In the genomic region with DNA sequence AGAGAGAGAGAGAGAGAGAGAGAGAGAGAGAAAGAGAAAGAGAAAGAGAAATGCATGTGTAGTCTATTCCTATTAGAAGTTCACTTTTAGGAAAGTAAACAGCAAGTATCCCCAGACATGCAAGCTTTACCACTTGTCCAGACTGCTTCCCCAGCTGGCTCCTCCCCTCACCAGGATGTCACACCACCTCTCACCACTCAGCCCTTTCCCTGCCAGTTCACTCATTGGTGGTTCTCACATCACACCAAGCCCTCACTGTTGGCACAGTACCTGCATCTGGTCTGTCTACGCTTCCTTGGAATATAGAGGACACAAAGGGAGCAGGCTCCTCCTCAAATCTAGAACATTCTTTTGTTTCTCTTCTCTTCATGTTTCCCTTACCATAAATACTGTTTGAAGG, we compare ENCODE assay signal across 8 mouse cellular contexts. TPM values are rescaled to one million over a fixed set of nuclear protein-coding genes. Genes with fewer than 3 reads are reported as not detected.
DNase-seq lines count a peak whose midpoint lies in the region; ATAC-seq lines count a peak whose summit lies in the region.

No protein-coding gene starts in this region.

- no peak overlapping the region for H3K4me3 ChIP-seq in liver, embryonic 11.5 days (ENCODE audit: low read depth, low read length)
- H3K4me3 ChIP-seq in heart, embryonic 15.5 days, result no peak overlapping the region

- H3K4me2 ChIP-seq in liver, embryonic 11.5 days, result no peak overlapping the region
- H3K4me2 ChIP-seq in heart, embryonic 15.5 days, result no peak overlapping the region

- H3K9me3 ChIP-seq in liver, embryonic 11.5 days (ENCODE audit: control insufficient read depth, low read length), result no peaks in the 10 kb centered on the region
- no peaks in the 10 kb centered on the region for H3K9me3 ChIP-seq in heart, embryonic 15.5 days (replicated peaks)

- H3K27ac ChIP-seq in liver, embryonic 11.5 days (ENCODE audit: low read depth, low read length), result no peak overlapping the region
- peak overlapping the region; percentile 67 for H3K27ac ChIP-seq in heart, embryonic 15.5 days

- H3K9ac ChIP-seq in liver, embryonic 11.5 days (ENCODE audit: low read depth, low read length), result no peak overlapping the region
- H3K9ac ChIP-seq in heart, embryonic 15.5 days, result no peak overlapping the region

- H3K4me1 ChIP-seq in liver, embryonic 11.5 days (replicated peaks; ENCODE audit: control insufficient read depth, insufficient read depth, low read length), result no peaks in the 10 kb centered on the region
- H3K4me1 ChIP-seq in heart, embryonic 15.5 days (replicated peaks), result peaks cover 71% of the 10 kb centered on the region

- intact Hi-C loops in gastrocnemius, postnatal 14 days (cut with DNase I; ENCODE audit: low total_unique reads), result no loop called here

- WGBS in liver, embryonic 11.5 days, result 72% methylated on average over 1 of the region's 1 CpGs
- 35% methylated on average over 1 of the region's 1 CpGs for WGBS in heart, embryonic 15.5 days

- no peaks in the 10 kb centered on the region for H3K27me3 ChIP-seq in liver, embryonic 11.5 days (replicated peaks; ENCODE audit: control insufficient read depth, insufficient read depth, low read length)
- no peaks in the 10 kb centered on the region for H3K27me3 ChIP-seq in heart, embryonic 15.5 days

- ATAC-seq in liver, embryonic 11.5 days (replicated peaks; ENCODE audit: low FRiP score), result no peak
- no peak; the same call in 1 of the 2 replicates for ATAC-seq in heart, embryonic 15.5 days (replicated peaks; ENCODE audit: insufficient number of reproducible peaks, insufficient read depth, low FRiP score, low read depth)

- H3K36me3 ChIP-seq in liver, embryonic 11.5 days (ENCODE audit: control insufficient read depth, insufficient read depth, low read length), result no peaks in the 10 kb centered on the region
- no peaks in the 10 kb centered on the region for H3K36me3 ChIP-seq in heart, embryonic 15.5 days

- DNase-seq in liver, result peak; percentile 19
- no peak for DNase-seq in liver, embryonic 11.5 days (ENCODE audit: low spot score)
- peak; percentile 42 for DNase-seq in Muller cell, postnatal 12 days (ENCODE audit: inconsistent ontology term)
- peak; percentile 24 for DNase-seq in lung, postnatal 25 days (ENCODE audit: low spot score)
- DNase-seq in gastrocnemius, postnatal 14 days, result no peak
- no peak for DNase-seq in spleen, adult 12 weeks (ENCODE audit: low spot score)
- no peak for DNase-seq in cerebellum, postnatal 4 days (ENCODE audit: low spot score in 2 of 2)

RNA-seq across cellular contexts. Expression of a gene that starts 26.9 kb away (rescaled TPM):
- polyA plus RNA-seq in liver, embryonic 11.5 days (2014; fragmentation: Nextera tagmentation; extraction: Ambion mirVana), result 8.5 and 10.8 TPM in 2 replicates
- 28.5 and 32.0 TPM in 2 replicates for polyA plus RNA-seq in heart, embryonic 15.5 days (2015; fragmentation: Nextera tagmentation; extraction: Ambion mirVana)
- total RNA-seq in gastrocnemius, postnatal 14 days (2021), result 1 to 10 TPM; 6.9 to 7.5 TPM

RNA-seq across cellular contexts. Expression of a gene that starts 44.2 kb away (rescaled TPM):
- polyA plus RNA-seq in liver, embryonic 11.5 days (2014; fragmentation: Nextera tagmentation; extraction: Ambion mirVana), result 0.70 and 0.88 TPM in 2 replicates
- polyA plus RNA-seq in heart, embryonic 15.5 days (2015; fragmentation: Nextera tagmentation; extraction: Ambion mirVana), result 2.6 and 3.3 TPM in 2 replicates
- total RNA-seq in gastrocnemius, postnatal 14 days (2021), result 1 to 10 TPM in 1 of 2 experiments, under 1 TPM in 1; 0.64 to 1.5 TPM

Comparison
In these comparisons a context has a peak if more than half of its experiments do, and no peak if none do; other contexts are left out.
1. DNase-seq: peak in liver (single experiment), Muller cell, postnatal 12 days (single experiment) and lung, postnatal 25 days (single experiment); none in liver, embryonic 11.5 days (single experiment), gastrocnemius, postnatal 14 days (single experiment), spleen, adult 12 weeks (single experiment) and cerebellum, postnatal 4 days (0 of 2).